Mouse (Mus musculus) lung, postnatal 0 days (tissue): Measurements from ENCODE around the gene Gm20422. TPM values are rescaled to one million over a fixed set of nuclear protein-coding genes. Genes with fewer than 3 reads are reported as not detected.
A peak's percentile ranks its signal among the peaks of the same experiment; 100 is the strongest.
"Not testable (repeated sequence)": the region's sequence is repeated elsewhere in the genome, so short reads cannot be mapped to it uniquely, and the experiment has no call there.

Experiments used
- ATAC-seq: fragments of 200-750 bp; cut with Nextera tagmentation; 2 replicates; pipeline ENCODE4 v1.8.0; 2017; ENCODE audit warnings: moderate library complexity
- DNase-seq: peaks from one replicate; pipeline ENCODE4 v3.0.0-alpha.2; 2016; ENCODE audit warnings: low spot score
- H3K27ac ChIP-seq: fragments of 300-500 bp; sonication (generic); 2 replicates; pipeline ENCODE4 v1.5.1; 2014; ENCODE audit warnings: antibody characterized with exemption, mild to moderate bottlenecking, low read length, mixed read lengths
- H3K27me3 ChIP-seq: fragments of 300-500 bp; sonication (generic); replicated peaks from 2 replicates; pipeline ENCODE4 v1.6.1; 2014; ENCODE audit warnings: low read length, mixed read lengths; ENCODE audit not compliant: insufficient read depth
- H3K36me3 ChIP-seq: fragments of 300-500 bp; sonication (generic); 2 replicates; pipeline ENCODE4 v1.6.1; 2014; ENCODE audit warnings: low read length, mixed read lengths; ENCODE audit not compliant: insufficient read depth
- H3K4me1 ChIP-seq: fragments of 300-500 bp; sonication (generic); 2 replicates; pipeline ENCODE4 v1.6.1; 2014; ENCODE audit warnings: antibody characterized with exemption, low read depth, low read length, mixed read lengths; ENCODE audit not compliant: insufficient read depth
- H3K4me2 ChIP-seq: fragments of 300-500 bp; sonication (generic); replicated peaks from 2 replicates; pipeline ENCODE4 v1.6.1; 2014; ENCODE audit warnings: low read depth, mild to moderate bottlenecking, low read length, moderate library complexity, mixed read lengths
- H3K4me3 ChIP-seq: fragments of 300-500 bp; sonication (generic); 2 replicates; pipeline ENCODE4 v1.5.1; 2014; ENCODE audit warnings: low read depth, low read length
- H3K9ac ChIP-seq: fragments of 300-500 bp; sonication (generic); replicated peaks from 2 replicates; pipeline ENCODE4 v1.6.1; 2014; ENCODE audit warnings: low read depth, mild to moderate bottlenecking
- H3K9me3 ChIP-seq: fragments of 300-500 bp; sonication (generic); 2 replicates; pipeline ENCODE4 v1.6.1; 2016; ENCODE audit warnings: low read length, mixed read lengths
- CTCF ChIP-seq: IDR thresholded peaks from 2 replicates; pipeline ENCODE4 v1.5.1; 2016; ENCODE audit warnings: antibody characterized with exemption, mild to moderate bottlenecking
- EP300 ChIP-seq: IDR thresholded peaks from 2 replicates; pipeline ENCODE4 v1.6.1; 2016; ENCODE audit warnings: antibody characterized with exemption, mild to moderate bottlenecking, control low read depth
- WGBS: fragments of 180-500 bp; shearing (Covaris S2); extraction: QIAGEN DNeasy Blood & Tissue Kit; methylation state at CpG from one replicate; pipeline ENCODE4 v1.1.7; 2014; 5-methylcytosine and 5-hydroxymethylcytosine counted together
- polyA plus RNA-seq: library from polyadenylated mRNA; unstranded; fragments of >200 nt; fragmentation: Nextera tagmentation; extraction: Ambion mirVana; gene quantifications from 2 replicates; pipeline ENCODE4 v1.2.1, GENCODE M21; 2015

The Gm20422 gene
- polyA plus RNA-seq, 1 experiment from 2014 or later, result 0.41 TPM

- Histone ChIP-seq H3K9me3 (no peaks in the 10 kb centered on the region), H3K36me3 (no peaks in the 10 kb centered on the region), H3K4me2 (no peak overlapping the region), H3K4me1 (no peaks in the 10 kb centered on the region), H3K27me3 (no peaks in the 10 kb centered on the region), H3K27ac (no peak overlapping the region), H3K4me3 (no peak overlapping the region), H3K9ac (no peak overlapping the region)
- DNase-seq, result no peak
- 84% methylated on average over 6 of the region's 6 CpGs for WGBS
- ATAC-seq, result no peak
- TF ChIP-seq CTCF (no peak), EP300 (no peak)
These were observed 33.9 kb downstream of the Gm20422 start for GRCm38 (mm10) chr8:69740763-69741162.

- Histone ChIP-seq H3K9ac (no peak overlapping the region), H3K27ac (no peak overlapping the region), H3K9me3 (no peaks in the 10 kb centered on the region), H3K4me3 (no peak overlapping the region), H3K36me3 (no peaks in the 10 kb centered on the region), H3K4me2 (no peak overlapping the region), H3K4me1 (no peaks in the 10 kb centered on the region), H3K27me3 (no peaks in the 10 kb centered on the region)
- TF ChIP-seq EP300 (no peak), CTCF (no peak)
- no peak for DNase-seq
- WGBS, result 68% methylated on average over 1 of the region's 1 CpGs
- no peak for ATAC-seq
These were observed 39.2 kb downstream of the Gm20422 start for GRCm38 (mm10) chr8:69735495-69735894.

- H3K4me3 ChIP-seq, result peak overlapping the region; percentile 30
- no peaks in the 10 kb centered on the region for H3K36me3 ChIP-seq
- H3K9ac ChIP-seq, result no peak overlapping the region
- TF ChIP-seq CTCF, result no peak
- no peak for TF ChIP-seq EP300
- WGBS, result 35% methylated on average over 5 of the region's 5 CpGs
- H3K27me3 ChIP-seq, result no peaks in the 10 kb centered on the region
- ATAC-seq (peak; percentile 0), DNase-seq (no peak)
- no peaks in the 10 kb centered on the region for H3K9me3 ChIP-seq
- peak overlapping the region; percentile 54 for H3K4me2 ChIP-seq
- H3K27ac ChIP-seq, result 0 out of 2 replicates have a peak overlapping the region, but pooled peaks have one; percentile 14
- peaks cover 8% of the 10 kb centered on the region; the same call in 1 of the 2 replicates for H3K4me1 ChIP-seq
These were observed 57.5 kb downstream of the Gm20422 start for GRCm38 (mm10) chr8:69717232-69717580.

GRCm38 (mm10) chr8:69716403-69717231, 58.1 kb downstream of the Gm20422 start:
- peak; percentile 98 for ATAC-seq
- WGBS, result 1% methylated on average over 46 of the region's 52 CpGs
- Histone ChIP-seq H3K4me1 (peaks cover 8% of the 10 kb centered on the region; the same call in 1 of the 2 replicates), H3K27me3 (no peaks in the 10 kb centered on the region), H3K4me2 (peak overlapping the region; percentile 54), H3K9ac (peak overlapping the region; percentile 89), H3K36me3 (no peaks in the 10 kb centered on the region), H3K4me3 (peak overlapping the region; percentile 84), H3K27ac (peak overlapping the region; percentile 99), H3K9me3 (no peaks in the 10 kb centered on the region)
- TF ChIP-seq CTCF, result no peak
- TF ChIP-seq EP300, result no peak
- peak; percentile 100 for DNase-seq

GRCm38 (mm10) chr8:69715366-69715765, 59.3 kb downstream of the Gm20422 start:
- H3K4me3 ChIP-seq, result no peak overlapping the region
- peaks cover 8% of the 10 kb centered on the region; the same call in 1 of the 2 replicates for H3K4me1 ChIP-seq
- no peak for ATAC-seq
- WGBS, result 73% methylated on average over 6 of the region's 6 CpGs
- TF ChIP-seq EP300, result no peak
- no peak for TF ChIP-seq CTCF
- H3K27me3 ChIP-seq, result no peaks in the 10 kb centered on the region
- peak overlapping the region; percentile 18; the same call in 1 of the 2 replicates for H3K4me2 ChIP-seq
- no peaks in the 10 kb centered on the region for H3K36me3 ChIP-seq
- no peak overlapping the region for H3K27ac ChIP-seq
- DNase-seq, result no peak
- no peaks in the 10 kb centered on the region for H3K9me3 ChIP-seq
- no peak overlapping the region for H3K9ac ChIP-seq

- DNase-seq (no peak), ATAC-seq (no peak)
- no peak overlapping the region for H3K9ac ChIP-seq
- no peak for TF ChIP-seq EP300
- no peak for TF ChIP-seq CTCF
- H3K4me1 ChIP-seq, result peaks cover 8% of the 10 kb centered on the region; the same call in 1 of the 2 replicates
- no peak overlapping the region for H3K4me2 ChIP-seq
- H3K27me3 ChIP-seq, result no peaks in the 10 kb centered on the region
- peaks cover 6% of the 10 kb centered on the region; the same call in 1 of the 2 replicates for H3K36me3 ChIP-seq
- no peak overlapping the region for H3K4me3 ChIP-seq
- 88% methylated on average over 8 of the region's 8 CpGs for WGBS
- no peak overlapping the region for H3K27ac ChIP-seq
- no peaks in the 10 kb centered on the region for H3K9me3 ChIP-seq
These were observed 61.2 kb downstream of the Gm20422 start for GRCm38 (mm10) chr8:69713516-69713915.

GRCm38 (mm10) chr8:69710624-69711023, 64.1 kb downstream of the Gm20422 start, which contains the start of gene Zfp869:
TSS of gene Zfp869 (minus strand) at chr8:69710724.
- H3K9ac ChIP-seq, H3K27ac ChIP-seq, DNase-seq, H3K27me3 ChIP-seq, H3K9me3 ChIP-seq, H3K4me1 ChIP-seq, ATAC-seq, H3K4me3 ChIP-seq, H3K4me2 ChIP-seq: not testable (repeated sequence)
- H3K36me3 ChIP-seq, result peaks cover 31% of the 10 kb centered on the region; the same call in 1 of the 2 replicates
- whole genome bisulfite sequencing, result 97% methylated on average over 8 of the region's 10 CpGs
